Mouse (Mus musculus) liver, embryonic 14.5 days (tissue): ENCODE measurements around the gene Pik3ca. TPM values are rescaled to one million over a fixed set of nuclear protein-coding genes. Genes with fewer than 3 reads are reported as not detected.

Experiments
- ATAC-seq: fragments of 200-750 bp; cut with Nextera tagmentation; 2 replicates; pipeline ENCODE4 v1.8.0; 2017; ENCODE audit warnings: moderate number of reproducible peaks, mild to moderate bottlenecking, moderate library complexity; ENCODE audit not compliant: insufficient read depth
- DNase-seq, 3 experiments: peaks; one replicate each; pipeline ENCODE4 v3.0.0-alpha.2; 2012 to 2013; ENCODE audit warnings: low read depth in 3 of 3, low spot score in 3 of 3
- H3K27ac ChIP-seq: fragments of 300-500 bp; sonication (generic); 2 replicates; pipeline ENCODE4 v1.5.1; 2014; ENCODE audit warnings: moderate library complexity, mild to moderate bottlenecking, control low read depth, inconsistent platforms
- H3K27me3 ChIP-seq: fragments of 300-500 bp; sonication (generic); 2 replicates; pipeline ENCODE4 v1.6.1; 2014; ENCODE audit warnings: mild to moderate bottlenecking, low read length, moderate library complexity; ENCODE audit not compliant: control insufficient read depth, insufficient read depth
- H3K36me3 ChIP-seq: fragments of 300-500 bp; sonication (generic); replicated peaks from 2 replicates; pipeline ENCODE4 v1.6.1; 2014; ENCODE audit warnings: low read depth; ENCODE audit not compliant: control insufficient read depth, insufficient read depth
- H3K4me1 ChIP-seq, 2 experiments: fragments of 200-500 bp in 1 of 2; fragments of 300-500 bp in 1 of 2; sonication (generic) in 1 of 2; replicated peaks; 2 replicates each; pipeline ENCODE4 v1.6.1; 2012 to 2014; ENCODE audit warnings: antibody characterized with exemption in 1 of 2, inconsistent platforms in 1 of 2, low read length in 1 of 2; ENCODE audit not compliant: control insufficient read depth in 2 of 2, insufficient read depth in 2 of 2
- H3K4me2 ChIP-seq: fragments of 300-500 bp; sonication (generic); 2 replicates; pipeline ENCODE4 v1.6.1; 2014; ENCODE audit warnings: low read depth, mild to moderate bottlenecking, control low read depth, moderate library complexity
- H3K4me3 ChIP-seq, 2 experiments: fragments of 200-500 bp in 1 of 2; fragments of 300-500 bp in 1 of 2; sonication (generic) in 1 of 2; 2 replicates each; pipeline ENCODE4 v1.5.1; 2012 to 2014; ENCODE audit warnings: low read depth in 2 of 2, low read length in 2 of 2, mild to moderate bottlenecking in 2 of 2, control low read depth in 1 of 2, inconsistent platforms in 1 of 2, moderate library complexity in 1 of 2; ENCODE audit not compliant: insufficient read depth in 1 of 2
- H3K9ac ChIP-seq: fragments of 300-500 bp; sonication (generic); replicated peaks from 2 replicates; pipeline ENCODE4 v1.6.1; 2014; ENCODE audit warnings: mild to moderate bottlenecking, control low read depth, moderate library complexity
- H3K9me3 ChIP-seq: fragments of 300-500 bp; sonication (generic); 2 replicates; pipeline ENCODE4 v1.6.1; 2016; ENCODE audit warnings: low read length, mixed read lengths; ENCODE audit not compliant: control insufficient read depth
- CTCF ChIP-seq: IDR thresholded peaks from 2 replicates; pipeline ENCODE4 v1.5.1; 2016; ENCODE audit warnings: antibody characterized with exemption, low read depth, control low read depth
- EP300 ChIP-seq: IDR thresholded peaks from 2 replicates; pipeline ENCODE4 v1.6.1; 2016; ENCODE audit warnings: antibody characterized with exemption, low read depth
- WGBS: fragments of 180-500 bp; shearing (Covaris S2); extraction: QIAGEN DNeasy Blood & Tissue Kit; methylation state at CpG from one replicate; pipeline ENCODE4 v1.1.7; 2014; ENCODE audit not compliant: insufficient replicate concordance; 5-methylcytosine and 5-hydroxymethylcytosine counted together
- polyA plus RNA-seq, 2 experiments: library from polyadenylated mRNA; depleted of rRNA in 1 of 2; stranded (reverse) in 1 of 2; unstranded in 1 of 2; fragments of >200 nt; fragmentation: Nextera tagmentation in 1 of 2; extraction: Ambion mirVana in 1 of 2; gene quantifications; 2 replicates each; pipeline versions ENCODE4 v1.2.1 to v1.2.3; 2012 to 2014

The Pik3ca gene
- polyA plus RNA-seq, 2 experiments: 3.5 to 4.2 TPM

DNA sequence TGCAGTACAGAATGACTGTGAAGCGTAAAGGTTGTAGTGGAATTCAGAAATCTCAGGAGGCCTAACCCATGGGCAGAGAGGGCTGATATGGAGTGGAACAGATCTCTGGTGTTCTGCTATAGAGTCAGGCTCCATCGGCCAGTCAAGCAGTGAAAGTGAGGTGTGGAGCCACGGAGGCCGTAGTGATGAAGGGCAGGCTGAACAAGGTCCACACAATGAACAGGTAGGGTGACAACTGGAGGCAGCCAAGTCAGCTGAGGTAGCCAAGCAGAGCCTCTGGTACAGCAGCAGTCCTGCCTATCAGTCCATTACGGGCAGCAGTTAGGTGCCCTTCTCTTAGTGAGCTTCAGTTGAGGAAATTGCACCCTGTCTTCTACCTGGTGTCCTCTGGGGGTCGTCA, 24.2 kb upstream of the Pik3ca start:
- Histone ChIP-seq H3K9ac (no peak overlapping the region), H3K4me1 (no peaks in the 10 kb centered on the region), H3K4me2 (no peak overlapping the region), H3K27me3 (no peaks in the 10 kb centered on the region), H3K36me3 (no peaks in the 10 kb centered on the region), H3K27ac (no peak overlapping the region), H3K9me3 (no peaks in the 10 kb centered on the region), H3K4me3 (no peak overlapping the region)
- DNase-seq (no peak), ATAC-seq (no peak)
- 66% methylated on average over 6 of the region's 6 CpGs for WGBS
- TF ChIP-seq CTCF (no peak), EP300 (no peak)

DNA sequence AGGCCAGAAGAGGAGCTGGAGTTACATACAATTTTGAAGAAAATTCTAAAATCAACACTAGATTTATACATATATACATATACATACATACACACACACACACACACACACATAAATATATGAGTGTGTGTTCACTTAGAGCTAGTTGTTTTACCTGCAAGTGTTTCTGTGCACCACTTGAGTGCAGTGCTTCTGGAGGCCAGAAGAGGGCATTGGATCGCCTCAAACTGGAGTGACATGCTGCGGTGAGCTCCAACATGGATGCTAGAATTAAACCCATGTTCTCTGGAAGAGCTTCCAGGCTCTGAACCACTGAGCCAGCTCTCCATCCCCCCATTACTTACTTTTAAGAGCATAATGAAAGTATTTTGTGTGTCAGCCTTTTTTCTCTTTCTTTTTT, 17.6 kb upstream of the Pik3ca start:
- Histone ChIP-seq H3K27me3 (no peaks in the 10 kb centered on the region), H3K4me1 (peaks cover 4 to 7% of the 10 kb centered on the region in 2 experiments; a peak in 3 of 4 replicates), H3K9ac (no peak overlapping the region), H3K4me2 (no peak overlapping the region), H3K27ac (no peak overlapping the region), H3K4me3 (no peak overlapping the region), H3K36me3 (no peaks in the 10 kb centered on the region), H3K9me3 (no peaks in the 10 kb centered on the region)
- ATAC-seq (no peak), DNase-seq (no peak)
- TF ChIP-seq EP300 (no peak), CTCF (peak; percentile 70)
- 28% methylated on average over 2 of the region's 2 CpGs for WGBS

DNA sequence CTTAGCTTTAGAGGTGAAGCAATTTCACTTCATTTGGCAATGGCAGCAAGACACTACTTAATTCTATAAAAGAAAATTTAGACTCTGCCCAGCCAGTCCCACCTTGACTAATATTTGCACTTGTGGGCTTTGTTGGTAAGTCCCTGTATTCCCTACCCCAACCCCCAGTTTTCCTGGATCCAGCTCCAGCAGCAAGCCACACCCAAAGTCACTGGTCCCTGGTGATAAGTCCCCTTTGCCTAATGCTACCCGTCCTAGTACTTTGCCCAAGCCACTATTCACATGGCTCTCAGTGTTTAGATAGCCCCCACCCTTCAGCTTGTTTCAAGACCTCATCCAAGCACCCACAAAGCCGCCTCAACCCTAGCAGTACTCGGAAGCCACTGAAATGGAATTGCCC, 15.9 kb upstream of the Pik3ca start:
- no peak for ATAC-seq

DNA sequence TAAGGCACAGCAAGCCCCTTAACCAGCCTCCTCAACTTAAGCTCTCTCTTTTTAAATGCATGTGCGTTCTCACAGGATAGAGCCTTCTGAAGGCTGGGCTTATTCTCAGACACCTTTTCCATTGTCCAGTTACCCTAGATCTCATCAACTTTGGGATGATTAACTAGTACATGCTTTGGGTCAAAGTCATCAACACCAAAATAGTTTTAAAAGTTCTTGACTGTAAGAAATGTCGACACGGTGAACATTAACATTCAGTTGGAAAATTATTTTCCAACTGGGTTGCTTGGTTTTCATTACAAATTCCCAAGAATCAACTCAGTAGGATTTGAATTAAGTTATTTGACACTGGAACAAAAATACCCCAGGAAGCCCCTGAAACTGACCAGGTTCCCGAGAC, 4.6 kb upstream of the Pik3ca start:
- H3K9me3 ChIP-seq: no peaks in the 10 kb centered on the region
- H3K4me3 ChIP-seq: no peak overlapping the region
- WGBS: 69% methylated on average over 4 of the region's 4 CpGs
- DNase-seq: no peak
- no peaks in the 10 kb centered on the region for H3K36me3 ChIP-seq
- TF ChIP-seq EP300 (no peak), CTCF (no peak)
- no peaks in the 10 kb centered on the region for H3K27me3 ChIP-seq
- no peak overlapping the region for H3K9ac ChIP-seq
- H3K4me2 ChIP-seq: no peak overlapping the region
- H3K4me1 ChIP-seq: peaks cover 0 to 7% of the 10 kb centered on the region in 2 experiments; a peak in 2 of 4 replicates
- ATAC-seq: no peak
- no peak overlapping the region for H3K27ac ChIP-seq

More for the DNA sequence above, 15.9 kb upstream of the Pik3ca start:
- Histone ChIP-seq H3K27me3 (no peaks in the 10 kb centered on the region), H3K36me3 (no peaks in the 10 kb centered on the region), H3K4me3 (no peak overlapping the region), H3K27ac (no peak overlapping the region), H3K4me2 (no peak overlapping the region), H3K9me3 (no peaks in the 10 kb centered on the region), H3K4me1 (peaks cover 4 to 7% of the 10 kb centered on the region in 2 experiments; a peak in 3 of 4 replicates), H3K9ac (no peak overlapping the region)
- no peak for TF ChIP-seq EP300
- no peak for TF ChIP-seq CTCF
- WGBS: 35% methylated on average over 3 of the region's 3 CpGs
- no peak for DNase-seq

DNA sequence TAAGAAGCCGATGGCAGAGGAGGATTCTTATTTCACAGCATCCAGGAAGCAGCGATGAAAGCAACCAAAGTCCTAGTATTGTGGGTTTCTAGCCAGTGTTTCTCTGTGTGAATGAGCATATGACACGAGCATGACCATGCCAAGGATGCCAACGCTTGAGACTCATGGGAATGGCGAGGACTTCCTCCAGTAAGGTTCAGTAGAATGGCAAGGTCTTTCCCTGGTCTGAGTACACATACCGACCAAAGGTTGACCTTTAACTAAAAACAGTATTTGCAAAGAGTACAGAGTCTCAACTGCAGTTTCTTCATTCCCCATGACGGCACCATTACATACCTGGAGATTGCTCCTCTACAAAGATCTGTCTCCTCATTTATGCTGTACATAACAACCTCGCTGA, 3.5 kb upstream of the Pik3ca start:
- Histone ChIP-seq H3K4me1 (peaks cover 6 to 10% of the 10 kb centered on the region in 2 experiments), H3K27me3 (no peaks in the 10 kb centered on the region), H3K4me2 (no peak overlapping the region), H3K36me3 (no peaks in the 10 kb centered on the region), H3K4me3 (no peak overlapping the region), H3K9me3 (no peaks in the 10 kb centered on the region), H3K9ac (no peak overlapping the region), H3K27ac (no peak overlapping the region)
- 73% methylated on average over 8 of the region's 8 CpGs for WGBS
- TF ChIP-seq CTCF: no peak
- no peak for TF ChIP-seq EP300
- no peak for ATAC-seq
- no peak for DNase-seq
